Mouse (Mus musculus): ENCODE data around the gene Ppid. TPM values are rescaled to one million over a fixed set of nuclear protein-coding genes. Genes with fewer than 3 reads are reported as not detected.

Gene Ppid
- polyA plus RNA-seq, 2 experiments = 117 to 149 TPM

DNA sequence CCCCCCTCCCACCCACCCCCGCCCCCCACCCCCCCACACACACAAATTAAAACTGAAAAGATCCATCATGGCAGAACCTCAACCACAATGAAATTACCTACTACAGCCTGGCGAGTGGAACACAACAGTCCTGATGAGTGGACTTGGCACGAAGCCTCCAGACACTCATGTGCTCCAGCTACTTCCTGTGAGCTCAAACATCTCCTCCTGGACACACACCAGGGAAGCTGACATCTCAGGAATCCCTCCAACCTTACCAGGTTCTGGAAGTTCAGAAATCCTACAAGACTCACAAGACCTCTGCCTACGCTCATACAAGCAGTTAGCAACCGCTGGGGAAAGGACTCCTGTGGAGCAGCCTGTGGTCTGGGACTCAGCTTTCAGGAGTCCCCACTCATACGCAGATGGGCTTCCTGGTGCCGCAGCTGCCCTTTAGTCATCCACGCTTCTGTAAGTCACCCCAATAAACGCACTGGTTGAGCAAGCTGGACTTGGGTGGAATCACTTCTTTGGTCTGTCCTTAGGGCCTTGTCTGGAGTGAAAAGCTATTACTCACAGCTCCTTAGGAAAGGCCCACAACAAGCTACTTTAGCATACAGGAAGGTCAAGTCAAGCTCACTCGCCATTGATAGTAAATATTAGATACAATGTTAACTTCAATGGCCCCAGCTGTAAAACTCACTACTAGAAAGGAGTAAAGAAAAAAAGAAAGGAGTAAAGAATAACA is 39.2 kb upstream of the Ppid start:
- no peaks in the 10 kb centered on the region for H3K9me3 ChIP-seq (ENCODE audit: control insufficient read depth, low read length)
- H3K9ac ChIP-seq (ENCODE audit: low read depth, low read length, severe bottlenecking) = no peak overlapping the region
- ATAC-seq (ENCODE audit: low FRiP score, low read depth) = no peak
- H3K36me3 ChIP-seq (ENCODE audit: control insufficient read depth, insufficient read depth, low read length) = no peaks in the 10 kb centered on the region
- H3K4me2 ChIP-seq (replicated peaks; ENCODE audit: low read depth, low read length, severe bottlenecking) = no peak overlapping the region
- TF ChIP-seq POLR2A (IDR thresholded peaks at IDR 0.05; ENCODE audit: borderline replicate concordance, extremely low read depth, insufficient read depth, insufficient read length) = no peak
- H3K27me3 ChIP-seq (ENCODE audit: control insufficient read depth, insufficient read depth, low read length) = no peaks in the 10 kb centered on the region
- H3K27ac ChIP-seq (replicated peaks; ENCODE audit: low read depth, low read length) = no peak overlapping the region
- no peak for DNase-seq (ENCODE audit: low spot score)
- no peak overlapping the region for H3K4me3 ChIP-seq (replicated peaks; ENCODE audit: low read length)
- H3K4me1 ChIP-seq (ENCODE audit: control insufficient read depth, insufficient read depth, low read length) = no peaks in the 10 kb centered on the region
- 83% methylated on average over 10 of the region's 10 CpGs for WGBS

DNA sequence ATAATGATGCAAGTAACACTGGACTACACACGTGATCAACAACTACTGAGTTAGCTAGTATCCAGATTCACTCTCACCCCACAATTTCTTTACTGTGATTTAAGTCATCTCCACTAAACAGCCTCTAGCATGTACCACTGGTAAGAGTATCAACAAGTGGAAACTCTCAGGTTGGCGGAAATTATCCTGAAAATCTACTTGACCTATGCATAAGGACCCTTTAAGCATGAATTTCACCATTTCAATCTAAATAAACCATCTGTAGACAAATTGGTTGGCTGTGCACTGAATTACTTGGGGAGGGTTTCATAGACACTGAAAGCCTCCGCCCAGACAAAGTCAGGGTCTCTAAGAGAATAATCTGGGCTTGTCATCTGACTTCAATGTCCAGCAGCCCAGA is 37.4 kb upstream of the Ppid start:
- ATAC-seq (ENCODE audit: low FRiP score, low read depth) (no peak), DNase-seq (ENCODE audit: low spot score) (no peak)
- TF ChIP-seq POLR2A (IDR thresholded peaks at IDR 0.05; ENCODE audit: borderline replicate concordance, extremely low read depth, insufficient read depth, insufficient read length) = no peak

GRCm38 (mm10) chr3:79555061-79555460 is 36.1 kb upstream of the Ppid start:
- Histone ChIP-seq H3K27me3 (ENCODE audit: control insufficient read depth, insufficient read depth, low read length) (no peaks in the 10 kb centered on the region), H3K9me3 (ENCODE audit: control insufficient read depth, low read length) (no peaks in the 10 kb centered on the region), H3K36me3 (ENCODE audit: control insufficient read depth, insufficient read depth, low read length) (no peaks in the 10 kb centered on the region), H3K9ac (ENCODE audit: low read depth, low read length, severe bottlenecking) (no peak overlapping the region), H3K4me1 (ENCODE audit: control insufficient read depth, insufficient read depth, low read length) (peaks cover 4% of the 10 kb centered on the region; the same call in 1 of the 2 replicates), H3K27ac (replicated peaks; ENCODE audit: low read depth, low read length) (no peak overlapping the region), H3K4me2 (replicated peaks; ENCODE audit: low read depth, low read length, severe bottlenecking) (no peak overlapping the region), H3K4me3 (replicated peaks; ENCODE audit: low read length) (no peak overlapping the region)
- 90% methylated on average over 6 of the region's 6 CpGs for whole genome bisulfite sequencing
- DNase-seq (ENCODE audit: low spot score) (no peak), ATAC-seq (ENCODE audit: low FRiP score, low read depth) (no peak)
- no peak for TF ChIP-seq POLR2A (IDR thresholded peaks at IDR 0.05; ENCODE audit: borderline replicate concordance, extremely low read depth, insufficient read depth, insufficient read length)

More for the DNA sequence above, 37.4 kb upstream of the Ppid start:
- Histone ChIP-seq H3K27me3 (ENCODE audit: control insufficient read depth, insufficient read depth, low read length) (no peaks in the 10 kb centered on the region), H3K9me3 (ENCODE audit: control insufficient read depth, low read length) (no peaks in the 10 kb centered on the region), H3K36me3 (ENCODE audit: control insufficient read depth, insufficient read depth, low read length) (no peaks in the 10 kb centered on the region), H3K4me3 (replicated peaks; ENCODE audit: low read length) (no peak overlapping the region), H3K4me2 (replicated peaks; ENCODE audit: low read depth, low read length, severe bottlenecking) (no peak overlapping the region), H3K4me1 (ENCODE audit: control insufficient read depth, insufficient read depth, low read length) (no peaks in the 10 kb centered on the region), H3K27ac (replicated peaks; ENCODE audit: low read depth, low read length) (no peak overlapping the region), H3K9ac (ENCODE audit: low read depth, low read length, severe bottlenecking) (no peak overlapping the region)
- 95% methylated on average over 3 of the region's 3 CpGs for WGBS

- Histone ChIP-seq H3K4me1 (ENCODE audit: control insufficient read depth, insufficient read depth, low read length) (peaks cover 4% of the 10 kb centered on the region; the same call in 1 of the 2 replicates), H3K9me3 (ENCODE audit: control insufficient read depth, low read length) (no peaks in the 10 kb centered on the region), H3K27me3 (ENCODE audit: control insufficient read depth, insufficient read depth, low read length) (no peaks in the 10 kb centered on the region), H3K36me3 (ENCODE audit: control insufficient read depth, insufficient read depth, low read length) (no peaks in the 10 kb centered on the region), H3K9ac (ENCODE audit: low read depth, low read length, severe bottlenecking) (no peak overlapping the region), H3K4me3 (replicated peaks; ENCODE audit: low read length) (no peak overlapping the region), H3K27ac (replicated peaks; ENCODE audit: low read depth, low read length) (0 out of 2 replicates have a peak overlapping the region, but pooled peaks have one; percentile 26), H3K4me2 (replicated peaks; ENCODE audit: low read depth, low read length, severe bottlenecking) (no peak overlapping the region)
- ATAC-seq (ENCODE audit: low FRiP score, low read depth) (no peak), DNase-seq (ENCODE audit: low spot score) (no peak)
- WGBS = 84% methylated on average over 9 of the region's 9 CpGs
- no peak for TF ChIP-seq POLR2A (IDR thresholded peaks at IDR 0.05; ENCODE audit: borderline replicate concordance, extremely low read depth, insufficient read depth, insufficient read length)
Measured at GRCm38 (mm10) chr3:79559021-79559772, 31.9 kb upstream of the Ppid start.

DNA sequence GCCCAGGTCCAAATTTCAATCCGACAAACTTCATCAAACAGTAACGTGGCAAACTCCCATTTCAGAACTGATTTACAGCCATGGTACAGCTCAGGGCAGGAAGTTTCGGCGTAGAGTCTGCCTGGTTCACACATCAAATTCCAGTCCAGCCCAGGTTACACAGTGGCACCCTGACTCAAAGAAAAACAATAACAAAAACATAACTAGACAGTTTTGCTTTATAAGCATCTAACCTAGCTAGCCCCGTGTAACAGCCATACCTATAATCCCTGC is 31.4 kb upstream of the Ppid start:
- H3K4me1 ChIP-seq (ENCODE audit: control insufficient read depth, insufficient read depth, low read length) = peaks cover 4% of the 10 kb centered on the region; the same call in 1 of the 2 replicates
- DNase-seq (ENCODE audit: low spot score) = no peak
- H3K4me3 ChIP-seq (replicated peaks; ENCODE audit: low read length) = no peak overlapping the region
- no peaks in the 10 kb centered on the region for H3K36me3 ChIP-seq (ENCODE audit: control insufficient read depth, insufficient read depth, low read length)
- ATAC-seq (ENCODE audit: low FRiP score, low read depth) = no peak
- H3K27me3 ChIP-seq (ENCODE audit: control insufficient read depth, insufficient read depth, low read length) = no peaks in the 10 kb centered on the region
- no peaks in the 10 kb centered on the region for H3K9me3 ChIP-seq (ENCODE audit: control insufficient read depth, low read length)
- 0 out of 2 replicates have a peak overlapping the region, but pooled peaks have one; percentile 26 for H3K27ac ChIP-seq (replicated peaks; ENCODE audit: low read depth, low read length)
- no peak overlapping the region for H3K9ac ChIP-seq (ENCODE audit: low read depth, low read length, severe bottlenecking)
- H3K4me2 ChIP-seq (replicated peaks; ENCODE audit: low read depth, low read length, severe bottlenecking) = no peak overlapping the region
- WGBS = 72% methylated on average over 5 of the region's 5 CpGs
- no peak for TF ChIP-seq POLR2A (IDR thresholded peaks at IDR 0.05; ENCODE audit: borderline replicate concordance, extremely low read depth, insufficient read depth, insufficient read length)

All from limb, embryonic 14.5 days (tissue).